ENCODE assay signal across 8 mouse cellular contexts in genomic region chr17:90628469-90628868, GRCm38 (mm10).
DNase-seq lines count a peak whose midpoint lies in the region; ATAC-seq and TF ChIP-seq lines count a peak whose summit lies in the region.

No protein-coding gene starts in this region.

- WGBS in midbrain, embryonic 15.5 days, result 11% methylated on average over 2 of the region's 2 CpGs

- no peaks in the 10 kb centered on the region for H3K9me3 ChIP-seq in E14TG2a.4 (ENCODE audit: low read length)
- no peaks in the 10 kb centered on the region for H3K9me3 ChIP-seq in midbrain, embryonic 15.5 days

- H3K36me3 ChIP-seq in E14TG2a.4 (ENCODE audit: insufficient read depth, low read length), result no peaks in the 10 kb centered on the region
- no peaks in the 10 kb centered on the region for H3K36me3 ChIP-seq in midbrain, embryonic 15.5 days (replicated peaks)

- no peak overlapping the region for H3K4me2 ChIP-seq in midbrain, embryonic 15.5 days

- peak; percentile 48; the same call in 1 of the 2 replicates for ATAC-seq in granulocyte monocyte progenitor cell, adult 5-6 weeks (replicated peaks; ENCODE audit: poor library complexity, severe bottlenecking)
- ATAC-seq in midbrain, embryonic 15.5 days (replicated peaks), result peak; percentile 84

- H3K27me3 ChIP-seq in E14TG2a.4 (ENCODE audit: insufficient read depth, low read length), result no peaks in the 10 kb centered on the region
- H3K27me3 ChIP-seq in midbrain, embryonic 15.5 days (replicated peaks), result no peaks in the 10 kb centered on the region

- H3K9ac ChIP-seq in midbrain, embryonic 15.5 days, result no peak overlapping the region

- H3K27ac ChIP-seq in midbrain, embryonic 15.5 days, result no peak overlapping the region

- H3K4me3 ChIP-seq in E14TG2a.4 (replicated peaks; ENCODE audit: low read length), result no peak overlapping the region
- no peak overlapping the region for H3K4me3 ChIP-seq in midbrain, embryonic 15.5 days

- TF ChIP-seq CTCF in E14TG2a.4 (conservative IDR thresholded peaks at IDR 0.05; ENCODE audit: low read length), result peak; percentile 38

- peak; percentile 30 for DNase-seq in kidney, adult 9 months
- DNase-seq in kidney, adult 11 months, result no peak
- DNase-seq in cerebellum, adult 11 months, result peak; percentile 49
- DNase-seq in spleen, postnatal 36 days (ENCODE audit: low spot score in 2 of 2), result no peak
- DNase-seq in ovary, postnatal 36 days (ENCODE audit: low spot score), result no peak

- H3K4me1 ChIP-seq in E14TG2a.4 (replicated peaks; ENCODE audit: low read depth, low read length), result peaks cover 38% of the 10 kb centered on the region
- H3K4me1 ChIP-seq in midbrain, embryonic 15.5 days, result no peaks in the 10 kb centered on the region

Comparison
In these comparisons a context has a peak if more than half of its experiments do, and no peak if none do; other contexts are left out.
1. DNase-seq: peak in kidney, adult 9 months (single experiment) and cerebellum, adult 11 months (single experiment); none in kidney, adult 11 months (single experiment), spleen, postnatal 36 days (0 of 2) and ovary, postnatal 36 days (single experiment).